Mouse (Mus musculus): Measurements from ENCODE around the gene Grip1.

Gene Grip1

DNA sequence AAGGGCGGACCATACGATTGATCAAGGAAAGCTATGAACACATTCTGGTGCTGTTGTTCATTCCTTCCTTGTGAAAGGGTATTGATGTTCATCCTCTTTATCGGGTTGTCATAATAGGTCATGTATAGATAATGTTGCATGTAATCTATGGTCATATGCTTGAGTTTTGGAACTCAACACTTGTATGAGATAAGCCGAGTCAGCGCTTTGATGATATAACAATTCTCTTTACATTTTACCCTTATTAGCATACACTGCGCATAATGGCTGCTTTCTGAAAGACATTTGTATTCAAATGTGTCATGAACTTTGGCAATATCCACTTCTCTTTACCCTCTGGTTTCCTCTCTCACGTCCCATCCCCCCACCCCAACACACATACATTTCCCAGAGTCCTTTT is 111.2 kb downstream of the Grip1 start:
- no peak for DNase-seq (ENCODE audit: low spot score)

DNA sequence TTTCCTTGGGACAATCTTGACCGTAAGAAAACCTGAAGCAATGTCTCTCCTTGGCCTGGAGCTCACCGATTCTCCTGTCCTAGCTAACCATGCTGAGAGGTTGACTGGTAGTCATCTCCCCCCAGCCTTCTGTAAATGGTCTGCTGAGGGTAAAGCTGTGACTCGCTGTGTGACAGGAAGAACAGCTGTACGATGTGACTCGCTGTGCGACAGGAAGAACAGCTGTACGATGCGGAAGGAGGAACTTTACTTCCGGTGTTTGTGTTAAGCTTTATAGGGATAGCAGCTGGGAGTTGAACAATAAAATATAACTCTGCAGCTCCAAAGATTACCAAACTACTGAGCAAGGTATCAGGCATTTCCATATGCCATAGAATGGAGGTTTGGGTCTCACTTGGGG is 119.5 kb downstream of the Grip1 start:
- DNase-seq (ENCODE audit: low spot score) = no peak

DNA sequence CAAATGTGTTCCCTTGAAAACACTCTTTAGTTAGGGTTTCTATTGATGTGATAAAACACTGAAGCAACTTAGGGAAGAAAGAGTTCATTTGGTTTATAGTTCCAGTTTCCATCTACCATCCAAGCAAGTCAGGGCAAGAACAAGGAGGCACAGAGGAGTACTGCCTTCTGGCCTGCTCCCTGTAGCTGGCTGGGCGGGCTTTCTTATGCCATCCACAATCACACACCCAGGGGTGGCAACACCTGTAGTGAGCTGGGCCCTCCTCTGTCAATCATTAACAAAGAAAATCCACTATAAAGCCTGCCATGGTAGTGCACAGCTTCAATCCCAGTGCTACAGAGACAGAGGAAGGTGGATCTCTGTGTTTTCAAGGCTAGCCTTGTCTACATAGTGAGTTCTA is 122.2 kb downstream of the Grip1 start:
- DNase-seq (ENCODE audit: low spot score) = no peak

DNA sequence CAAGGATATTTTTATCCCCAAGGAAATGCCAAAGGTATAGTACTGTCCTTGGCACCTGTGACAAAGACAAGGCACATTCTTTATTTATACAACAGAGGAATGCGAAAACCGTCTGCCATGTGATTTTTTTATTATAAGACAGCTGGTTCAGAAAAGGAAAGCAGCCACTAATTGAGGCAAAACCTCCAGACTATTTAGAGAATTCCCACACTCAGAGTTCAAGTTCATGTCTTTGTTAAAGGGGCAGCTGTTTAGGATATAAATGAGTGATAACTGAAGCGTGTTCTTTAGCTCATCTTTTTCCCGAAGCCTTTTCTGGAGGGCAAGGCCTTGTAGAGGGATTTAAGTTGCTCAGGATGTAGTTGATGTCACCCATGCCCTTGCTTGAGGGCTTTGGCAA is 126.4 kb downstream of the Grip1 start:
- DNase-seq (ENCODE audit: low spot score) = no peak

DNA sequence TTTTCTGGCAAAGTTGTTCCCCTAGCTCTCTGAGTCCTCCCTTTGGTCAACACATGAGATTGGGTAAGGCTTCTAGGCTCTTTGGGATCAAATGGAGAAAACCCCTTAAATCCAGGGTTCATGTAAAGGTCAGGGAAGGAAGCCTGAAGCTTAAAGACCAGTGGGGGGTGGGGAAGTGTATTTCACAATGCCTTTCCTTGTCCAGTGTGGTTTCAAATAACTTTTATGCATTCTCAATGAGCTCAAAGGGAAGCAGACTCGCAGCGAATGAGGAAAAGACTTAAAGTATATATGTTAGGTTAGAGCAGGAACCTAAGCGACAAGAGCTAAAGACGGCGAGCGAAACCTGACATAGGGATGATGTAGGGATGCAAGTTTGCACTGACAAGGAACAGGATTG is 131.0 kb downstream of the Grip1 start:
- DNase-seq (ENCODE audit: low spot score) = no peak

DNA sequence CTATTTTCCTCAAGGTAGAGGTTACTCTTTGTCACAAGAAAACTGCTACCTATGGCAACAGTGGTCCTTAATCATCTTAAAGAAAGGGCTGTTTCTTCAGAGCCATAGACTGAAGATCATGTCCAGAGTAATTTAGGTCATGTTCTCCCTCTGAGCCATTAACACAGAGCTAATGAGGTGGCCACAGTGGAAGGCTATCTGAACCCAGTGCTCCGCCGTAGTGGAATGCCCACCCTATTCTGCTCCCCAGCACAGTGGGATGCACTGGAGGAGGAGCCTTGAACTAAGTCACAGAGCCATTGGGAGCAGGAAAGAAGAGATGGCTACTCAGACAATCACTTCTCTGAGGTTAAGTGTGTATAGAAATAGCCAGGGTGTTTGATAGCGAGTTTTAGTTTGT is 133.3 kb downstream of the Grip1 start:
- no peak for DNase-seq (ENCODE audit: low spot score)

DNA sequence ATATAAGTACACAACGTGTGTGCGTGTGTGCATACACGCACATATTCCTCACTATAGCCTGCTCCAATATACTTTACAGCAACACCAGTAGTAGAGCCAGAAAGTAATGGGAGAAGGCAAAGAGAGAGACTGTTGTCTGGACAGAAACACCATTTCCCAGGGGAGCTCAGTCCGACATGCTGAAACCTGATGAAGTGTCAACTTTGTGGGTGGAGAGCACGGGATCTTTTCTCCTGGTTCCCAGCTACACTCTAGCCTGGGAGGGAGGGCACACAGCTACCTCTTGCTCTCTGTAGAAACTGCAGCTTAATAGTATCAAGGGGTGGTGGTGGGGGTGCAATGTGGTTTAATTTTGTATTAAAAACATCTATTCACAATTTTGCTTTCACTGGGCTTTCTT is 143.2 kb downstream of the Grip1 start:
- DNase-seq (ENCODE audit: low spot score) = no peak

DNA sequence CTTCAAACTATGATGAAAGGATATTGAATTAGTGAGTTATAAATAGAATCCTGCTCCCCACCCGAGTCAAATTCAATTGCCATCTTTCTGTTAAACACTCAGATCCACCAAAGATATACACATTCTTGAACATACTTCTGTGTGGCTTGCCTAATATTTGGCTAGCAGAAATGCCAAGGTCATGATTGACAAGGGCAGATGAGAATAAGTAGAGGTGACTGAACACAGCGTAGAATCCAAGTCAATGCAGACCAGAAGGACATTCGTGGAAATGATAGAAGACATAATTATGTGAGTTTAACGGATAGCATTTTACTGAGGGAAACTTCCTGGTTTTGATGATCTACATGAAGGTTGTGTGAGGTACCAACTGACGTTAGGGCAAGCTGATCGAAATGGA is 153.9 kb downstream of the Grip1 start:
- DNase-seq (ENCODE audit: low spot score) = no peak

DNA sequence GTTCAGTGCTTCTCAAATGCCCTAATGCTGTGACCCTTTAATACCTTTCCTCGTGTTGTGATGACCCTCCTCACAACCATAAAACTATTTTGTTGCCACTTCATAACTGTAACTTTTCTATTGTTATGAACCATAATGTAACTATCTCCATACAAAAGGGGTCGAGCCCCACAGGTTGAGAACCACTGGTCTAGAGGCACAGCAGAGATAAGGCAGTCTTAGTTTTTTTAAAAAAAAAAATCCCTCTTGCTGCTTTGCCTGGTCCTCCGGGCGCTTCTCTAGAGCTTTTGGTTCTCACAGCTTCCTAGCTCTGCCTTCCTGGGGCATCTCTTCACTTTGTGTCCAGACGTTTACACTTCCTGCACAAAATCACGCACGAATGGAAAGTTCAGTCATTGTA is 155.4 kb downstream of the Grip1 start:
- peak; percentile 21 for DNase-seq (ENCODE audit: low spot score)

DNA sequence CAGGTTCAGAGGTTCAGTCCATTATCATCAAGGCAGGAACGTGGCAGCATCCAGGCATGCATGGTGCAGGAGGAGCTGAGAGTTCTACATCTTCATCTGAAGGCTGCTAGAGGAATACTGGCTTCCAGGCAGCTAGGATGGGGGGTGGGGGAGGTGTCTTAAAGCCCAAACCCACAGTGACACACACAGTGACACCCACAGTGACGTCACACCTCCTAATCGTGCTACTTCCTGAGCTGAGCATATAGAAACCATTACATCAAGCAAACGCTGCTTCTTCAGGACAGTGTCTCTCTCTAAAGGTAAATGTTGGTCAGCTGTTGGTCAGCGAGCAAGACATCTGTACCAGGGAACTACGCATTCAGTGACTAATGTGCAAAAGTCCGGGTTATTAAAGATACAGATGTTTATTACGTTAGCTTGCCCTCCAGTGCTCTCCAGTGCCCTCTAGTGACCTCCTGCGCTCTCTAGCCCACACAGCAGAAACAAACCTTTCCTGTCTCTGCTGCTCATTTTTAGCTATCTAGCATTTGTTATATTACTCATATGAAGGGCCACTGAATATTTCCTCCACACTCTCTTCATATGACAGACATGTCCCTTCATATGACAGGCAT is 156.8 kb downstream of the Grip1 start:
- peak; percentile 55 for DNase-seq (ENCODE audit: low spot score)

DNA sequence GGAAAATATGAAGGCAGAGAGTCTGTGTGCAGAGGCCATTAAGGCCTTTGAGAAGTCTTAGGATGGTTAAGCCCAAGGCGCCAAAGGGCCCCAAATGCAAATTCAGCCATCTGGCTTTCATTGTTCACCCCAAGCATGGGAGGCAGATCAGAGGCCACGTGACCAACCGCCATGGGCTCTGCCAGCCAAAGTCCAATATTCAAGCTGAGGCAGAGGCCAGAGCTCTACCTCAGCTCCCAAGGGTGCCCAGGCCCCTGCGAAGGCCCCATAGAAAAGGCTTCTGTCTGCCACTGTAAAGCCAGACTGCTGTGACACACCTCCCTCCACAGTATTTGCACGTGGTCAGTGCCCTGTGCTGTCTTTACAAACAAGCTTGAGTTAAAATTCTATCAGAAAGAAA is 158.4 kb downstream of the Grip1 start:
- peak; percentile 22 for DNase-seq (ENCODE audit: low spot score)

DNA sequence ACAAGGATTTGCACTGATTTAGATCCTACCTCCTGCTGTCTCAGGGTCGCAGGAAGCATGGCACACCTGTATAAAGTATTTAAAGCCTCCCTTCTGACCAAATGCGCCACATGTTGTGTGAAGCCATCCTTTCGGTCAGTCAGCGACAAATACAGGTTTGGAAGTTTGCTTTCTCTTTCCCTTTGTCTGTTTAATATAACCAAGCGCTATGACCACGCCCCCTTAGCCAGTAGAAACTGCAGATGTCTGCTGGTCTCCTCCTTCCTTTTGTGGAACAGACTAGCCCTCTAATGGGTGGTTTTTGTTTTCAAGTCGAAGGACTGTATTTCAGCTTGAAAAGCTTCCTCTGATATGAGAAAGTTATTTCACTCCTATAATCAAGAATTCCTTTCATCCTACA is 161.1 kb downstream of the Grip1 start:
- DNase-seq (ENCODE audit: low spot score) = peak; percentile 60

DNA sequence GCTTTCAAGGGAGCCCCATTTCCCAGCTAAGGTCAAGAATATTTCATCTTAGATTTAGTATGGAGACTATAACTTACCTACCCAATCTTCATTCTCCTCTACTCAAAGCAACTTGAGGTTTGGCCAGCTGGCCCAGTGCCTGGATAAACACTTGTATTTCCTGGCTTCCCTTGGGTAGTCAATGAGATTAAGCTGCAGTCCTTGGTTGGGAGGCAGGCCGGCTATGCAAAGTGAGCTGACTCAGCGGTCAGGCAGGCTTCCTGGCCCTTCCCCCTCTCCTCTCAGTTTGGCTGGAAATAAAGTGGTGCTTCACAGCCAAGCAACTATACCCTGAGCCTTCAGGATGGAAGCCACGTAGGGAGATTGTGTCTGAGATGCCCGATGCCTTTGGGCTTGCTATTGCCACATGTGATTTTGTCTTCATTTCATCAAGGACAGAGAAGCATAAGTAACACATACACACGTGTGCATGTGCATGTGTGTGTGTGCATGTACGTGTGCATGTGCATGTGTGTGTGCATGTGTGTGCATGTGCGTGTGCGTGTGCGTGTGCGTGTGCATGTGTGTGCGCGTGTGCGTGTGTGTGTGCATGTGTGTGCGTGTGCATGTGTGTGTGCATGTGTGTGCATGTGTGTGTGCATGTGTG is 161.7 kb downstream of the Grip1 start:
- peak; percentile 78 for DNase-seq (ENCODE audit: low spot score)

DNA sequence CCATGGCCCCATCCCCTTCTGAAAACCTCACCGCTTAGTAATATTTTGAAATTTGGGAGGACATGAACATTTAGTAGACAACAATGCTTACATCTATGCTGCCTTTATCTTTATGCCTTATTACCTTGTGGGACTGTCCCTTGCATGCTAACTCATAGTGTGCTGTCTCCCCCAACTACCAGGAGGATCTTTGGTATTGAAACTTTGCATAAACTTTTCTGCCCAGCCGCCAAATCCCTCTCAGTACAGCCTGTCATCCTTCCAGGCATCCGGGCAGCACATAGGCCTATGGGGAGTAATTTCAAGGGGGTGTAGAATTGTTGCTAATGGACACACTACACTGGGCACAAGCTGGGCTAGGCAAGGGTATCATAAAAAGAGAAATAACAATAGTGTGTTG is 162.4 kb downstream of the Grip1 start:
- peak; percentile 8 for DNase-seq (ENCODE audit: low spot score)

DNA sequence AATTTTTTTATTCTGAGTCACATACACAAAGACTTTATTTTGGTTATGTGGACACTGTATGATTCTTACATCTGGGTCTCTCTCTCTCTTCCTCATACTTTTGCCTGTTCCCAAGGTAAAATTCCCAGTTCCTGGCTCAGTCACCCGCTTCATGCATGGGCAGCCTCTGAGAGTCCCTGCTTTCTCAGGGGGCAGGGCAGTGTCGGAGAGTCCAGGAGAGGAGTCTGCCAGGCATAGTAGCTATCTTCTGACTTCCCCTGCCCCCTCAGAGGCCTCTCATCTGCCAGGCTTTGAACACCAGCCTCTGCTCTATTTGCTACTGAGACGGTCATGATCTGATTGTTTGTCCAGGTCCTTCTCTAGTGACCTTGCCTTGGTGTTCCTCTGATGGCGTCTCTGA is 175.0 kb downstream of the Grip1 start:
- DNase-seq (ENCODE audit: low spot score) = no peak

DNA sequence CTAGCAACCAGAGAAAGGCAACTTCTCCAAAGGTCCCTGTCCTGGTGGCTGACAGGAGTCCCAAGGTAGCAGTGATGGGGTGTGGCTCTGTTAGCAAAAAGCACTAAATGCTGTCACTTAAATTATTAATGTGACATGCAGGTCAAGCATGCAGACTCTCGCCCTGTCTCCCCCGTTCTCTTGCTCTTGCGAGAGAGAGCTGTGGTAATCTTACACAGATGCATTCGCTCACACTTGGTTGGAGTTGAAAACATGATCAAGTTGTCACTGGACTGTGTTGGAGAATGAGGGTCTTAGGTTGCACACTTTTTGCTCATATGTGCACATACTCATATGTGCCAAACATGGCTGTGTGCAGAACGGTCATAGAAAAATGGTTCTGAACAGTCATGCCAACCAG is 176.8 kb downstream of the Grip1 start:
- no peak for DNase-seq (ENCODE audit: low spot score)

DNA sequence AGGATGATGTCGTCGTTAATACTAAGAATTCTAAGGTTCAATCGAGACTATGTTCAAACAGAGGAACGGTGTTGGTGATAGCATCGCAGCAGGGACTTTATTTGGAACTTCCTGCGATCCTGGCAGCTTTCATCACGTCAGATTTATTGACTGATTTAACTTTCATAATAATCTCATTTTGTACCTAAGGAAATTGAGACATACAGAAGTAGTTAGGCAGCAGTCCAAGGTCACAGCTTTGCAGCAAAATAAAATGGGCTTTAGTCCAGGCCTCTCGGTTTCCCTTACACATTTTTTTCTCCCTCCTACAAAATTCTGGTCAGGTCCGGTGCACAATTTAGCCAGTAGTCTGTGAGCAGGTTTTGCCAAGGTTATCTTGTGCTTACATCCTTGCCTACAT is 178.3 kb downstream of the Grip1 start:
- no peak for DNase-seq (ENCODE audit: low spot score)

DNA sequence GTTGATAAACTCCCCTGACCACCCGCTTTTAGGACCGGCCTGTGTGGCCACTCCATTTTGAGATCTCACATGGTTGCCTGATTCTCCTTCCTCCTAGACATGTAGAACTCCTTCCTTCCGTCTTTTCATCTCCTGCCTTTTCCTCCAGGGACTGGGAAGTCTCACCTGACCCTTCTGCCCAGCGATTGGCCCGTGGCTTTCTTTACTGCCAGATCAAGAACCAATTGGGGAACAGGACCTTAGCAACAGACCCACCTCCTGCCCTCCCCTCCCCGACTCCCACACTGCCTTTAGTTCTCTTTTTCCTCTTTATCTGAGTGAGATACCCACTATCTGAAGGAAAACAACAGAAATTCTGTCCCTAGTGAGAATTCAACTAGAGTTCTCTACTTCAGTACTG is 180.9 kb downstream of the Grip1 start:
- no peak for DNase-seq (ENCODE audit: low spot score)

DNA sequence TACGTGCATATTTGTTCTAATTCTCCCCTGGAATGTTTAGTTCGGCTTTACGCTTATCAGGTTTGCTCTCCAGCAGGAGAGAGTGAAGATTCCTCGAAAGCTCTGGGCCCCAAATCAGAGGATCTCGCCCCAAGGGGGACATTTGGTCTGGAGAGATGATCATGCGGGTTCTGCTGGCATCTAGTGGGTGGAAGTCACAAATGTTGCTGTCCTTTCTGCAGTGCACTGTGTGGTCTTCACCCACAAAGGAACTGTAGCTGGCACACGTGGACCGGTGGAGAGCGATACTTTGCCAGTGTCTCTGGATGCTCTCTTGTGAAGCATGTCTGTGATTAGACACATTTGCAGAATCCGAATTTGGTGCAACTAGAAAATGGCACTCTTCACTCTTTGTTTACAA is 186.9 kb downstream of the Grip1 start:
- no peak for DNase-seq (ENCODE audit: low spot score)

DNA sequence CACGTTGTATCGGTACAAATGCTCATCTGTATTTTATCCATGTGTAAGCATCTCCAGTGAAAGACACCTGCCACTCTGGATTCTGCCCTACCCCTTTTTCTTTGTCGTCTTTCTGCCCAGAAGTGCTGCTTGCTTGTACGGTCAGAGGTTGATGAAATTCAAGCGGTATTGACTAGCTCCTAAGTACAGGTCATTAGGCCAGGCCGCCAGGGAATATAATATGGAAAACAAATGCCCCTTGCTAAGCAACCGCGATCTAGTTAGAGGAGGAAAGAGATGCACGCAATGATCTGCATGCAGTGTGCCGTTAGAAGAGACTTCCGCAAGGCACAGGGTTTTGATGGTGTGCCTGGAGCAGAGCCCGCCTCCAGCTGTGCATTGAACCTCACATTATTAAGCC is 187.4 kb downstream of the Grip1 start:
- no peak for DNase-seq (ENCODE audit: low spot score)

DNA sequence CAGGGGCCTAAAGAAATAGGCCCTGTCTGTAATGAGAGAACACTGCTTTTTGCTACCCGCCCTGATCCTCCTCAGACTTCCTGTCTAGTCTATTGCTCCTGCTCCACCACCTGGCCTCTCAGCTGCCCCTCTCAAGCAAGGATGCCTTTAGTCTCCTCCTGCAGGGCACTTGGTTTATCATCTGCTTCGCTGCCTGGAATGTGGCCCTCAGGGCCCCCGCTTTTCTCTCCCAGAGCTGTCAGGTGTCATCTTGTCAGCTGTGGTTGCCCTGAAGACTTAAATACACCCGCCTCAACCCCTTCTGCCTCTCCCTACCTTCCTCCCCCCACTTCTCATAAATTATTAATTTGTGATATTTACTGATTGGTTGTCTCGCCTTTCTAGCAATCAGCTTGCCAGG is 190.7 kb downstream of the Grip1 start:
- DNase-seq (ENCODE audit: low spot score) = no peak

DNA sequence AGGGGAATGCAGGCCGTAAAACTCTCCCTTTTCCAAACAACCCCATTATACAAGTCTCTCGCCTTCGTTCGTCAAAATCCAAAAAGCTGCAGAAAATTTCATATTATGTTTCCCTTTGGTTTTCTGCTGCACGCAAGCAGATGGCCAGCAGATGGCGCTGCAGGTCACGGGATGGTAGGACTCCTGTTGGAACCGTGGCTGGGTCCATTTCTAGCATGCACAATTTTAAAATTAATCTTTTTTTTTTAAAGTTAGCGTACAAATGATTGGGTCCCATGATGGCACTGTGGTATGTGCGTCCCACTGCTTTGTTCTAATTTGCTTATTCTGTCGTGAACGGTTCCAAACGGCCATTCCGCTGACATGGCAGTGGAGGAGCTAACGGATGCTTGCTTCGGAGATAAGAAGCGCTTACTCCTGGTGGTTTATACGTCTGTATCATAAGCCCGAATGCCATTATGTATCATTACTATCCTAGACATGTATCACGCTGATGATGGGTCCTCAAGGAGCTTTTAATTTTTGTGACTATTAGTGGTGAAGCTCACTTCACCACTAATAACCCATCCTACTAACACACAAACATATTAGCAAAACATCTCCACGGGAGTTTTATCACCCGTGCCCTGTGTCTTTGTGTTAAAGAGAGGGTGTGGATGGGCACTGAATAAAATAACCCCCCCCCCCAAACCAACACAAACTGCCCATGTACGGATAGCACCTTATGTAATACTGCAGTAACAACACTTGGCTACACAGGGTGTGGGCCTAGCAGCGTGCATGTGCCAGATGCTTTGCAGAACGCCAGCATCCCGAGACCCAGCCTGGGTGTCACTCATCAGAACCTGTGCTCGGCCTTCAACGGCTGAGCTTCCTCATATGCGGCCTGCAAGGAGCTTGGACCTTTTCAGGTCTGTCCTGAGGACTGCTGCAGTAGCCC is 193.1 kb downstream of the Grip1 start:
- DNase-seq (ENCODE audit: low spot score) = peak; percentile 86

DNA sequence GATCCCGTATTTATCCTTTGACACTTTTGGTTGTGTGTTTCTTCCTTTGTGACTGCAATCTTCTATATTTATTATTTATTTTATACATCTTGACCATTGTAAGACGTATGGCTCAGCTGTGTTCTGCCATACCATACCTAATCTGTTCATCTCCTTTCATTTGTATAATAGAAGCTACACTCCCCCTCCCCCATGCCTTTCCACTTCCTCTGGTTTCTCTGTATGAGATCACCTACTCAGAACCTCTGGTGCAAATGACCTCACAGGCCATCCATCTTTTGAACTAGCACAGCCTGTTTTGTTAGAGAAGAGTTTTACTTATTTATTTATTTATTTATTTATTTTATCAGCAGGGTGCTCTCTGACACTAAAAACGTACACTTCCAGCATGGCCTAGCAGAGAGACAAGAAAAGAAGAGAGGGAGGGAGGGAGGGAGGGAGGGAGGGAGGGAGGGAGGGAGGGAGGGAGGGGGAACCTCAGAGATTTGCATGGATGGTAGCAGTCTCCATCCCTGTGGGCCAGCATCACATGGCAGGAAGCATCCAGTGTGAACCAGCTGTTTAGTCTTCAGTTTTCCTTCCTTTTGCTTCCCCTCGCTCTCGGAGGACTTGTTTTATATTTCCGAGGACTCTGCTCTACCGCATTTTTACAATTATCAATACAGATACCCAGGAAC is 207.2 kb downstream of the Grip1 start:
- no peak for DNase-seq (ENCODE audit: low spot score)
